Mouse (Mus musculus) CH12.LX (cell line): ENCODE measurements around the gene Siglecg.

Experiments
- CTCF ChIP-seq, 2 experiments: IDR thresholded peaks in 1 of 2; conservative IDR thresholded peaks in 1 of 2; 2 replicates each; pipeline ENCODE4 v1.5.1; 2011 to 2012; ENCODE audit warnings: low read depth in 2 of 2, low read length in 2 of 2, improper control_type of control experiment in 1 of 2, inconsistent platforms in 1 of 2, mild to moderate bottlenecking in 1 of 2, moderate library complexity in 1 of 2
- ZKSCAN1 ChIP-seq: IDR thresholded peaks from 2 replicates; pipeline ENCODE4 v1.6.1; 2012; ENCODE audit warnings: low read depth, inconsistent platforms, low read length, improper control_type of control experiment, borderline replicate concordance

DNA sequence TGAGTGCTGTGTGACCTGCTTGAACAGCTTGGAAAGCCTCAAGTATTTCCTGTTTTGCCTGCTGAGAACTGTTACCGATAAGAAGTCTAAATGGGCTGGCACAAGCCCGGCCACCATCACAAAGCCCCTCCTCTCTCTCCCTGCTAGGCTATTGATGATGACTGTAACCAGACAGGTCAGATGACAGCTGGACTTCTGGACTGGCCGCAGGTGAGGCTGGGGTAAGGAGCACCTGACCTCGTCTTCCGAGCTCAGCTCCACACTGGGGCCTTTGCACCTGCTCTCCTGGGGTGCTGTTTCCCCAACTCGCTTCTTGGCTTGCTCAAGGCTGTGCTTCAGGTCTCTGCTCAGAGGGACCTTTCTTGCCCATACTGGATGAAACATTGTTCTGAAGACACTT, 46.4 kb downstream of the Siglecg start:
- no peak for TF ChIP-seq CTCF (conservative IDR thresholded peaks at IDR 0.05 in 1 of 2, IDR thresholded peaks at IDR 0.05 in 1 of 2; ENCODE audit: low read depth in 2 of 2, low read length in 2 of 2)
- no peak for TF ChIP-seq ZKSCAN1
